Mouse (Mus musculus): ENCODE measurements around the gene Tspan8. TPM values are rescaled to one million over a fixed set of nuclear protein-coding genes. Genes with fewer than 3 reads are reported as not detected.

Tspan8 gene
- total RNA-seq, 2 experiments from 2014 or later, result 0.96 to 1.4 TPM

DNA sequence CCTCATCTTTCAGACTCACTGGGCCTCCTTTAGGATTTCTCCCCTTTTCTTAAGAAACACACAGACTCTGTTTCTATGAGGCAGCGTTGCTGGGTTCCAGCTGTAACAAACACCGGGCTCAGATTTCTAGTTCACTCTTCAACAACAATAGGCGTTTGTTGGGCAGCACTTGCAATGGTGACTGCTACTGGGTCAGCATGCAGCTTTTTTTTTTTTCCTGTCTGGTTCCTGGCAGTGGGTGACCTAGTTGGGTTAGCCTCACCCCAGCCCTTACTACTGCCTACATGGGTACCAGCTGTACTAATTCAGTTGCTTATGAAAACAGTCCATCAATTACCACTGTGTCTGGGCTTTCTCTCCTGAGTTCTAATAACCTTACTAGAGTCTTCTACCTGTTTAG lies 14.1 kb downstream of the Tspan8 start:
- no peak for ATAC-seq (ENCODE audit: poor library complexity, severe bottlenecking)

- no peak for ATAC-seq (ENCODE audit: poor library complexity, severe bottlenecking)
These were observed 17.4 kb downstream of the Tspan8 start for GRCm38 (mm10) chr10:115834017-115834416.

DNA sequence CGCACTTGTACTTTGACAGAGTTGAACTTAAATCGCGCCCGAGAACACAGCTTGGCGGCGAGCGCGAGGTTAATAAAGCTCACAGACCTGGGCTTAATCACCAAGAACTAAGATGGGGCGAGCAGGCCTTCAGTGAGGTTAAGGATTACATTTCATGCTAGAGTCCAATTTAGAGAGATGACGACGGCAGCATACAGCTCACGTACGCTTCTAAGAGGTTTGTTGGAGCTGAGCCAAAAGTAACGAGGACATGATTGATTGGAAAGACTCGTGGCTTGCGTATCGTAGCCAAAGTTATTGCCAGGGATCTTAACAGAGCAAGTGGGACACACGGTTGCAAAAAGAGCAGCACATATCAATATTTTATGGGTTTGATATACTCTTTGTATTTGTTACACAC lies 30.3 kb downstream of the Tspan8 start:
- ATAC-seq (ENCODE audit: poor library complexity, severe bottlenecking), result no peak

GRCm38 (mm10) chr10:115848511-115848910 lies 31.9 kb downstream of the Tspan8 start:
- no peak for ATAC-seq (ENCODE audit: poor library complexity, severe bottlenecking)

DNA sequence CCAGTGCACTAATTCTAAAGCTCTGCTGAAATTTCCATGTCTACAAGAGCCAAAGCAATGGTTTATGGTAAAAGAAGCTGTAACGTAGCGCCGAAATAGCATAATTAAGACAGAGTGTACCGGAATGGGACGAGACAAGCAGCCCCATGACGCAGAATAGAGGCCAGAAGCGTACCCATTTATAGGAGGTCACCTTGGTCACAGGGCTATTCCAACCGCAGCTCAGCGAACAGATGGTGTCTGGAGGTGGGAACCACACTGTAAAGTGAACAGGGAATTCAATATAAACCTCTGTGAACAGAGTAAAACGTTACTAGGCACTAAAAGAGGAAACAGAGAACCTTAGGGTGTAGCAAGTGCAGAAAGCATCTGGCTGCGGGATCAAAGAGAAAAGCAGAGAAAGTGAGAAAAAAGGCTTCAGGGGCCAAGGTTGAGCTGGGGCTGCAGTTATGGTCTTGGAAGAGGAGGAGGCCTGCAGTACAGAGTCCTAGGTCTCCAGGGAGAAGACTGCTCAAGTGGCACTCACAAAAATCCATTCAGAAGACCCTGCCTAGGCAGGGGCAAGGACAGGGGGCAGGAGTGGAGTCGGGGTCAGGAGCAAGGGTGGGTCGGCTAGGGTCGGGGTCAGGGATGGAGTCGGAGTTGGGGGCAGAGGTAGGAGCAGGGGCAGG lies 43.7 kb downstream of the Tspan8 start:
- ATAC-seq (ENCODE audit: poor library complexity, severe bottlenecking), result no peak

DNA sequence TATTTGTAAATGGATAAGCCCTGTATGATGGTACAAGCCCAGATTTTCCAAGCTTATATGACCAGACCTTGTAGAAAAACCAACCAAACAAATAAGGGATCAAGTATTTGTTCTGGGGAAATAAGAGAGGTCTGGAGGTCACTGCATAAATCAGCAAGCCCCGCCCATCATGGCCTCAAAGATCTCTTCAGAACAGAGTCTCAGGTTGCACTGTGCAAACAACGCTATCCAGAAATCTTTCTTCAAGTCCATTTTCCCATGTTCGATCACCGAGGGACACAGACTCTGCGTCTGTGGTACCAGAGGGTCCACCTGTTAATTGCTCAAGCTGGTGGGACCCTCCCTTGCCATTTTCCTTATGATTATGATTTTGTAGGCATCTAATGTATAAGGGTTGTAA lies 45.3 kb downstream of the Tspan8 start:
- ATAC-seq (ENCODE audit: poor library complexity, severe bottlenecking), result no peak

- ATAC-seq (ENCODE audit: poor library complexity, severe bottlenecking), result no peak
These were observed 66.1 kb downstream of the Tspan8 start for GRCm38 (mm10) chr10:115882757-115883156.

- ATAC-seq (ENCODE audit: poor library complexity, severe bottlenecking), result no peak
These were observed 75.3 kb downstream of the Tspan8 start for GRCm38 (mm10) chr10:115891924-115892323.

GRCm38 (mm10) chr10:115892973-115893372 lies 76.3 kb downstream of the Tspan8 start:
- ATAC-seq (ENCODE audit: poor library complexity, severe bottlenecking), result peak; percentile 30; the same call in 1 of the 2 replicates

DNA sequence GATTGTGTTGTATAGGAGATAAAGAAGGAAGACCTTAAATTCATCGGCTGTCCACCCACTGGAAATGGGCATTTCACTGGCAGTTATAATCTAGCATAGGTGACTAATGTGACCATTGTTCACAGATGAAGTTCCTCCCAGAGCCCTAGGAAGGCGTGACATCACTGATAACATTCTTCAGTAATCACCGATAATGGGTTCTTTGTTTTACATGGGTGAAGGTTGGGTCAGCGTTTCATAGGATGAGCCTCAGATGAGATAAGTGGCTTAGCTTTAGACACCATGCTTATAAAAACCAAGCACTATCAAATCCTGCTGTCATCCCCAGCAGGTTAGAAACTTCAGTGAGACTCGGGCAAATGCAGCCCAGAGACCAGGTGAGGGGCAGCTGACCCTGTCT lies 77.4 kb downstream of the Tspan8 start:
- no peak for ATAC-seq (ENCODE audit: poor library complexity, severe bottlenecking)

- no peak for ATAC-seq (ENCODE audit: poor library complexity, severe bottlenecking)
These were observed 80.1 kb downstream of the Tspan8 start for GRCm38 (mm10) chr10:115896764-115897163.

- ATAC-seq (ENCODE audit: poor library complexity, severe bottlenecking), result peak; percentile 51
These were observed 80.6 kb downstream of the Tspan8 start for GRCm38 (mm10) chr10:115897235-115897634.

Other genes starting within 250 kb of the Tspan8 start
- gene A930009A15Rik, start 246.8 kb upstream of the Tspan8 start, total RNA-seq (2015), result not detected in 2 replicates
- not detected in 2 replicates for gene A930009A15Rik, start 246.8 kb upstream of the Tspan8 start, total RNA-seq (2017)
- not detected in 2 replicates for gene Lgr5, start 229.1 kb upstream of the Tspan8 start, total RNA-seq (2015)
- gene Lgr5, start 229.1 kb upstream of the Tspan8 start, total RNA-seq (2017), result 0.11 and 1.3 TPM in 2 replicates
- 1.0 TPM in 1 of 2 replicates, not detected in the other for gene Ptprr, start 201.4 kb downstream of the Tspan8 start, total RNA-seq (2015)
- gene Ptprr, start 201.4 kb downstream of the Tspan8 start, total RNA-seq (2017), result 0.08 TPM in 1 of 2 replicates, not detected in the other

Measured in megakaryocyte, adult 5-6 weeks (primary cell).